17 mouse cellular contexts compared by ENCODE assay signal in genomic region chr5:72761237-72761636, GRCm38 (mm10). TPM values are rescaled to one million over a fixed set of nuclear protein-coding genes. Genes with fewer than 3 reads are reported as not detected.
DNase-seq lines count a peak whose midpoint lies in the region; TF ChIP-seq lines count a peak whose summit lies in the region.
"Had no signal": no experiment of that assay in that cellular context is flagged by ENCODE, and none has a peak within 500 bp of the region (broad histone marks: within the 10 kb centered on the region; RNA-seq: fewer than 3 reads in every experiment).

No protein-coding gene starts in this region.

- H3K27ac ChIP-seq in CH12.LX (ENCODE audit: insufficient read depth, low read depth) = no peak overlapping the region
- no peak overlapping the region for H3K27ac ChIP-seq in left cerebral cortex, adult 2 months
- H3K27ac ChIP-seq: embryonic facial prominence, embryonic 15.5 days; hindbrain, embryonic 13.5 days; kidney, embryonic 15.5 days; limb, embryonic 10.5 days; liver, embryonic 14.5 days; macrophage had no signal

- peaks cover 16 to 82% of the 10 kb centered on the region in 2 experiments for H3K36me3 ChIP-seq in CH12.LX (replicated peaks in 1 of 2; ENCODE audit: control insufficient read depth in 1 of 2, insufficient read depth in 1 of 2, low read length in 1 of 2)
- H3K36me3 ChIP-seq: limb, embryonic 10.5 days had no signal

- H3K4me1 ChIP-seq in CH12.LX (ENCODE audit: control insufficient read depth in 1 of 2, insufficient read depth in 2 of 2) = peaks cover 10 to 40% of the 10 kb centered on the region in 2 experiments
- H3K4me1 ChIP-seq: hindbrain, embryonic 13.5 days; kidney, embryonic 15.5 days; limb, embryonic 10.5 days had no signal

- intact Hi-C loops in heart, postnatal 14 days (cut with DNase I) = no loop called here
- intact Hi-C loops in left cerebral cortex, adult 2 months (cut with DNase I) = no loop called here

- no peak overlapping the region for H3K9ac ChIP-seq in CH12.LX (ENCODE audit: insufficient read depth, low read depth)
- H3K9ac ChIP-seq: embryonic facial prominence, embryonic 15.5 days; hindbrain, embryonic 13.5 days; kidney, embryonic 15.5 days; liver, embryonic 14.5 days had no signal

- in situ Hi-C loops in CH12.LX (cut with MboI; ENCODE audit: low pct_ligation_motif_present, low pct_unique_long_range_greater_than_20kb, low sequenced_read_pairs) = no loop called here

- TF ChIP-seq RAD21 in CH12.LX (IDR thresholded peaks at IDR 0.05; ENCODE audit: low read depth, low read length) = no peak

- dilution Hi-C loops in CH12.LX (cut with MboI; ENCODE audit: extremely low pct_ligation_motif_present, extremely low pct_unique_long_range_greater_than_20kb, low sequenced_read_pairs) = no loop called here

- H3K27me3 ChIP-seq in CH12.LX (replicated peaks) = no peaks in the 10 kb centered on the region
- H3K27me3 ChIP-seq: embryonic facial prominence, embryonic 15.5 days; hindbrain, embryonic 13.5 days; kidney, embryonic 15.5 days had no signal

- no peak overlapping the region for H3K4me2 ChIP-seq in CH12.LX (ENCODE audit: insufficient read depth, low read depth, poor library complexity, severe bottlenecking)
- H3K4me2 ChIP-seq: embryonic facial prominence, embryonic 15.5 days; heart, embryonic 11.5 days; hindbrain, embryonic 13.5 days; kidney, embryonic 15.5 days had no signal

- 31% methylated on average over 5 of the region's 5 CpGs for WGBS in large intestine, adult 2 months

- H3K4me3 ChIP-seq in CH12.LX (replicated peaks in 1 of 3; ENCODE audit: low read depth in 2 of 3, low read length in 2 of 3, poor library complexity in 1 of 3) = no peak overlapping the region
- H3K4me3 ChIP-seq in left cerebral cortex, adult 2 months = no peak overlapping the region
- H3K4me3 ChIP-seq: embryonic facial prominence, embryonic 15.5 days; hindbrain, embryonic 13.5 days; kidney, embryonic 15.5 days; limb, embryonic 10.5 days had no signal

- no peak for TF ChIP-seq POLR2A in CH12.LX (IDR thresholded peaks at IDR 0.05; ENCODE audit: low read depth, low read length)

- TF ChIP-seq EP300 in CH12.LX (IDR thresholded peaks at IDR 0.05; ENCODE audit: low read length) = peak; percentile 56; the same call in 1 of the 2 replicates

- DNase-seq in heart, adult 11 months = peak; percentile 86
- no peak for DNase-seq in heart, postnatal 14 days
- DNase-seq in CH12.LX (ENCODE audit: extremely low read depth) = peak; percentile 35
- DNase-seq in large intestine, adult 2 months (ENCODE audit: low read depth, low spot score) = peak; percentile 31
- DNase-seq in thymus, postnatal 10 days (ENCODE audit: low spot score in 2 of 2) = peak; percentile 58 to 72
- DNase-seq in adrenal gland, postnatal 10 days = no peak
- no peak for DNase-seq in neural tube, embryonic 10.5 days (ENCODE audit: extremely low spot score, low spot score)
- no peak for DNase-seq in left cerebral cortex, adult 2 months (ENCODE audit: extremely low spot score in 1 of 2, low spot score in 2 of 2)

- no peak for TF ChIP-seq CTCF in CH12.LX (conservative IDR thresholded peaks at IDR 0.05 in 1 of 2, IDR thresholded peaks at IDR 0.05 in 1 of 2; ENCODE audit: low read depth in 2 of 2, low read length in 2 of 2)
- no peak for TF ChIP-seq CTCF in left cerebral cortex, adult 2 months (IDR thresholded peaks at IDR 0.05)

- H3K79me2 ChIP-seq in CH12.LX (replicated peaks; ENCODE audit: control insufficient read depth, extremely low read depth, insufficient read depth, poor library complexity, severe bottlenecking) = no peaks in the 10 kb centered on the region

- no peaks in the 10 kb centered on the region for H3K9me3 ChIP-seq in CH12.LX (replicated peaks; ENCODE audit: low read length)
- H3K9me3 ChIP-seq: embryonic facial prominence, embryonic 15.5 days; hindbrain, embryonic 13.5 days; kidney, embryonic 15.5 days; limb, embryonic 10.5 days had no signal

TF ChIP-seq in CH12.LX, 34 proteins besides CTCF, POLR2A, EP300 and RAD21:
- no peak for TF ChIP-seq CHD1 (IDR thresholded peaks at IDR 0.05; ENCODE audit: low read depth, low read length)
- TF ChIP-seq ETS1 (conservative IDR thresholded peaks at IDR 0.05; ENCODE audit: low read depth, low read length) = 0 out of 2 replicates have a peak, but pooled peaks have one; percentile 10
TF ChIP-seq in CH12.LX: peak in this region for 1.

RNA-seq across cellular contexts. Expression of gene Txk, which starts 8.7 kb away (rescaled TPM):
- total RNA-seq in heart, postnatal 14 days (2021) = 1 to 10 TPM in 1 of 2 experiments, under 1 TPM in 1; 0.05 to 1.0 TPM
- total RNA-seq in CH12.LX (2012; rRNA removed) (not detected in 2 replicates), CH12.LX (2014; rRNA removed) (0.08 TPM in 1 of 2 replicates, not detected in the other)
- 0.11 TPM in 2 replicates for polyA plus RNA-seq in CH12.LX (2012; ENCODE audit: insufficient read length, low read depth)
- polyA plus RNA-seq in large intestine, adult 2 months (2012; rRNA removed) = 0.77 and 0.82 TPM in 2 replicates
- total RNA-seq in adrenal gland, postnatal 10 days (2021) = under 1 TPM; 0.58 to 0.66 TPM
- total RNA-seq in left cerebral cortex, adult 2 months (2021) = under 1 TPM; 0.26 to 0.66 TPM
- total RNA-seq: gastrocnemius, adult 18-20 months had no signal
- polyA plus RNA-seq: forebrain, embryonic 14.5 days; limb, embryonic 10.5 days had no signal

Comparison
In these comparisons a context has a peak if more than half of its experiments do, and no peak if none do; other contexts are left out.
1. DNase-seq: peak in heart, adult 11 months (single experiment), CH12.LX (single experiment), large intestine, adult 2 months (single experiment) and thymus, postnatal 10 days (2 of 2); none in heart, postnatal 14 days (0 of 2), adrenal gland, postnatal 10 days (single experiment), neural tube, embryonic 10.5 days (single experiment) and left cerebral cortex, adult 2 months (0 of 2).